8 mouse cellular contexts compared by ENCODE assay signal in the genomic region with DNA sequence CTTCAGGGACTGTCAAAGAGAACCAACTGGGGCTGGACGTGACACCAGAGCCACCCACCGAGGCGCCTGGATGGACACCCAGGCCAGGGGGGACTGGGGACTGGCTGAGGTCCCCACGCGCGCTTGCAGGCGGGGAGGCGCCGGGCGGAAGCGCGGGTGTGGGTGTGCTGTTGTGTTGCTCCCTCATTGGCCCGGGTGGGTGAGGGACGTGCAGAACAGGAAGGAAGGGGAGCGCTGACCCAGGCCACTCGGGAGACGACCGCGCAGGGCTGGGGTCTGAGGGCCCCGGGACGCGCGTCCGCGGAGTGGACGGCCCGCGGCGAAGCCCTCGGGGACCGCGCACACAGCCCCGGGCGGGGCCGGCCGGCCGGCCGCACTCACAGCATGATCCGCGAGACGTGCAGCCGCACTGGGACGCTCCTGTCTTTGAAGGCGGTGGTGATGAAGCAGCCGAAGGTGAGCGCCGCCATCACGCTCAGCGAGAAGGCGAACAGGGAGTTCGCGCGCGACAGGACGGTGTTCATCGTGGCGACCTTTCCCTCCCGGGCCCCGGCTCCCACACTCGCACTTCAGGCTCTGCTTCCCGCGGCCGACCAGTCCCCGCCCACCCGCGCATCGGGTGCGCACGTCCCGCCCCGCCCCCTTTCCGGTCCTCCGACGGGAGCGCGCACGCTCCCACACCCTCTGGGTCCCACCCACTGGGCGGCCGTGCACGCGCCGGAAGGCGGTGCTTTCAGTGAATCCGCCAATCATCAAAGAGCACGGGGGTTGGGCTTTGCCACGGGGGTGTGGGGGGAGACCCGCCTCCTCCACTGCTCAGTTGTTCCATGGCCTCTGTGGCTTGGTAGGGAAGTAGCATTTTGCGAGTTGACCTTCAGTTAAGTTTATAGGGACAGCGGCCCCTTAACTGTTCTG. TPM values are rescaled to one million over a fixed set of nuclear protein-coding genes. Genes with fewer than 3 reads are reported as not detected.
A peak's percentile ranks its signal among the peaks of the same experiment; 100 is the strongest.
DNase-seq lines count a peak whose midpoint lies in the region; ATAC-seq and TF ChIP-seq lines count a peak whose summit lies in the region.

TSS of gene Asb5 (plus strand) at position 199 of the 915 bp plus-strand sequence.
TSS of gene Spcs3 (minus strand) at position 617 of the 915 bp plus-strand sequence.

- peak within 1 kb of the TSS; percentile 84 for H3K4me3 ChIP-seq in gastrocnemius, adult 2 months
- H3K4me3 ChIP-seq in hindbrain, postnatal 0 days (ENCODE audit: low read length) = peak within 1 kb of the TSS; percentile 98
- H3K4me3 ChIP-seq in left cerebral cortex, adult 2 months = peak within 1 kb of the TSS; percentile 94

- no peaks in the 10 kb centered on the region for H3K9me3 ChIP-seq in hindbrain, postnatal 0 days (ENCODE audit: low read length)

- peaks cover 16% of the 10 kb centered on the region; the same call in 1 of the 2 replicates for H3K4me1 ChIP-seq in hindbrain, postnatal 0 days (ENCODE audit: insufficient read depth, low read length)

- no peaks in the 10 kb centered on the region for H3K27me3 ChIP-seq in hindbrain, postnatal 0 days (ENCODE audit: insufficient read depth, low read length)

- no peaks in the 10 kb centered on the region for H3K36me3 ChIP-seq in hindbrain, postnatal 0 days (ENCODE audit: insufficient read depth, low read length)

- H3K9ac ChIP-seq in hindbrain, postnatal 0 days (replicated peaks; ENCODE audit: low read length) = peak within 1 kb of the TSS; percentile 91

- intact Hi-C loops in gastrocnemius, adult 2 months (cut with DNase I) = no loop called here
- intact Hi-C loops in left cerebral cortex, adult 2 months (cut with DNase I) = loop anchor here (1.0 to 10.0 kb wide), 4 partner anchors 71 to 425 kb away; partner anchors contain the start of genes Gpm6a and Spata4

- peak; percentile 97 for DNase-seq in ZHBTc4 (ENCODE audit: low read depth, low spot score)
- DNase-seq in gastrocnemius, adult 2 months = peak; percentile 98
- peak; percentile 99 for DNase-seq in hindbrain, postnatal 0 days (ENCODE audit: low spot score)
- peak; percentile 95 to 97 for DNase-seq in left cerebral cortex, adult 2 months (ENCODE audit: extremely low spot score in 1 of 2, low spot score in 2 of 2)
- DNase-seq in right cerebral cortex, adult 2 months (ENCODE audit: low spot score in 2 of 2) = peak; percentile 93 to 94
- DNase-seq in urinary bladder, postnatal 14 days (ENCODE audit: low spot score) = peak; percentile 96

- peak; percentile 90 for ATAC-seq in common myeloid progenitor, adult 5-6 weeks (replicated peaks; ENCODE audit: low read depth, poor library complexity, severe bottlenecking)
- peak; percentile 97 for ATAC-seq in hindbrain, postnatal 0 days
- ATAC-seq in megakaryocyte, adult 5-6 weeks (ENCODE audit: poor library complexity, severe bottlenecking) = peak; percentile 92

- peak within 1 kb of the TSS; percentile 94 for H3K27ac ChIP-seq in gastrocnemius, adult 2 months
- H3K27ac ChIP-seq in hindbrain, postnatal 0 days = peak within 1 kb of the TSS; percentile 94
- H3K27ac ChIP-seq in left cerebral cortex, adult 2 months = peak within 1 kb of the TSS; percentile 96

- WGBS in hindbrain, postnatal 0 days = under 1% methylated on average over 67 of the region's 89 CpGs

- no peak for TF ChIP-seq CTCF in gastrocnemius, adult 2 months (IDR thresholded peaks at IDR 0.05)
- TF ChIP-seq CTCF in hindbrain, postnatal 0 days (IDR thresholded peaks at IDR 0.05; ENCODE audit: low read depth) = no peak
- TF ChIP-seq CTCF in left cerebral cortex, adult 2 months (IDR thresholded peaks at IDR 0.05) = no peak

- H3K4me2 ChIP-seq in hindbrain, postnatal 0 days (ENCODE audit: low read depth, low read length) = peak within 1 kb of the TSS; percentile 81

RNA-seq across cellular contexts. Expression of gene Asb5, which starts in this region (rescaled TPM):
- total RNA-seq in common myeloid progenitor, adult 5-6 weeks (2017) = not detected in 2 replicates
- 100 to 1,000 TPM; 148 to 292 TPM for total RNA-seq in gastrocnemius, adult 2 months (2021)
- total RNA-seq in hindbrain, postnatal 0 days (2014; rRNA removed) = 1.0 and 11.9 TPM in 2 replicates
- polyA plus RNA-seq in hindbrain, postnatal 0 days (2015; fragmentation: Nextera tagmentation; extraction: Ambion mirVana) = 12.9 and 13.0 TPM in 2 replicates
- total RNA-seq in left cerebral cortex, adult 2 months (2021) = 1 to 10 TPM; 1.9 to 2.0 TPM
- total RNA-seq in megakaryocyte, adult 5-6 weeks (2015) = 0.16 TPM in 1 of 2 replicates, not detected in the other
- not detected in 2 replicates for total RNA-seq in megakaryocyte, adult 5-6 weeks (2017)

RNA-seq across cellular contexts. Expression of gene Spcs3, which starts in this region (rescaled TPM):
- 123 and 128 TPM in 2 replicates for total RNA-seq in common myeloid progenitor, adult 5-6 weeks (2017)
- total RNA-seq in gastrocnemius, adult 2 months (2021) = 10 to 100 TPM; 26.6 to 27.7 TPM
- 28.9 and 29.6 TPM in 2 replicates for total RNA-seq in hindbrain, postnatal 0 days (2014; rRNA removed)
- 37.5 and 40.7 TPM in 2 replicates for polyA plus RNA-seq in hindbrain, postnatal 0 days (2015; fragmentation: Nextera tagmentation; extraction: Ambion mirVana)
- total RNA-seq in left cerebral cortex, adult 2 months (2021) = 10 to 100 TPM; 65.5 to 70.2 TPM
- total RNA-seq in megakaryocyte, adult 5-6 weeks (2015) = 117 and 126 TPM in 2 replicates
- 86.8 and 99.4 TPM in 2 replicates for total RNA-seq in megakaryocyte, adult 5-6 weeks (2017)

Comparison
In these comparisons a context has a peak if more than half of its experiments do, and no peak if none do; other contexts are left out.
1. Peak in every context shown above with its lines: DNase-seq, ATAC-seq, H3K4me3 ChIP-seq and H3K27ac ChIP-seq.
2. RNA of gene Asb5 (total RNA-seq): 148 to 292 TPM in gastrocnemius, adult 2 months; 1.0 to 11.9 TPM in hindbrain, postnatal 0 days, 1.9 to 2.0 TPM in left cerebral cortex, adult 2 months, 0.16 TPM in megakaryocyte, adult 5-6 weeks and not detected in common myeloid progenitor, adult 5-6 weeks; every median in the first group is over 10 times any median in the second.